Mouse (Mus musculus): ENCODE data around the gene Elavl3.

GRCm38 (mm10) chr9:22011055-22011454 lies 40.8 kb downstream of the Elavl3 start:
- TF ChIP-seq CTCF (IDR thresholded peaks at IDR 0.05; ENCODE audit: extremely low read depth, insufficient read depth, insufficient read length, insufficient replicate concordance) = no peak
- TF ChIP-seq POLR2A (IDR thresholded peaks at IDR 0.05; ENCODE audit: low read depth, low read length) = no peak

All from spleen, adult 2 months (tissue).